Mouse (Mus musculus): Measurements from ENCODE around the gene Lmo2. TPM values are rescaled to one million over a fixed set of nuclear protein-coding genes. Genes with fewer than 3 reads are reported as not detected.
A peak's percentile ranks its signal among the peaks of the same experiment; 100 is the strongest.

Gene Lmo2
- total and polyA plus RNA-seq, 3 experiments, result 43.3 to 108 (median 63.6) TPM

DNA sequence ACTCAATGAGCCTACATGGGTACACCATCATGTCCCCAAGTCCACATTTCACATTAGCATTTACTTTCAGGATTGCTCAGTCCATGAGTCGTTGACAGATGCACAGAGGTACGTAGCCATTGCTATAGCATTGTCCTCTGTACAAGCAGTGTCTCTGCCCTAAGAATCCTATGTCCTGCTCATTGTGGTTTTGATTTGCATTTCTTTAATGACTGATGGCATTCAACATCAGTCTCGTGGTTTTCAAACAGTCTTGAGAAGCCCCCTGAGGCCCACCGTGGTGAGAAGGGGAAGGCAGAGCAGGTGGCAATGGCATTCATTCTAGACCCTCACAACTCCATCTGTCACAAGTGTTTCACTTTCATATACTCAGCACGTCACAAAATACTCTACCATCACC is 40.4 kb upstream of the Lmo2 start (continued):
- peak; percentile 97 for TF ChIP-seq EP300 (IDR thresholded peaks at IDR 0.05; ENCODE audit: low read length)
- TF ChIP-seq CHD2 (IDR thresholded peaks at IDR 0.05; ENCODE audit: low read length), result peak; percentile 86
- TF ChIP-seq KAT2A (IDR thresholded peaks at IDR 0.05; ENCODE audit: insufficient replicate concordance, low read length), result peak; percentile 69; the same call in 1 of the 2 replicates
- TF ChIP-seq BHLHE40 (IDR thresholded peaks at IDR 0.05; ENCODE audit: low read depth, low read length), result peak; percentile 96
- peak; percentile 98 for TF ChIP-seq RCOR1 (conservative IDR thresholded peaks at IDR 0.05; ENCODE audit: low read depth, low read length)
- no peak for TF ChIP-seq USF2 (conservative IDR thresholded peaks at IDR 0.05; ENCODE audit: low read depth, low read length)

- peak; percentile 59 for DNase-seq (ENCODE audit: extremely low read depth)
- dilution Hi-C loops (cut with MboI; ENCODE audit: extremely low pct_ligation_motif_present, extremely low pct_unique_long_range_greater_than_20kb, low sequenced_read_pairs), result no loop called here
- Histone ChIP-seq H3K9ac (ENCODE audit: insufficient read depth, low read depth) (no peak overlapping the region), H3K9me3 (replicated peaks; ENCODE audit: low read length) (no peaks in the 10 kb centered on the region), H3K4me1 (ENCODE audit: control insufficient read depth in 1 of 2, insufficient read depth in 2 of 2) (peaks cover 20 to 57% of the 10 kb centered on the region in 2 experiments), H3K4me2 (ENCODE audit: insufficient read depth, low read depth, poor library complexity, severe bottlenecking) (no peak overlapping the region), H3K27ac (ENCODE audit: insufficient read depth, low read depth) (peak overlapping the region; percentile 70), H3K36me3 (replicated peaks in 1 of 2; ENCODE audit: control insufficient read depth in 1 of 2, insufficient read depth in 1 of 2, low read length in 1 of 2) (no peaks in the 10 kb centered on the region), H3K27me3 (replicated peaks) (no peaks in the 10 kb centered on the region), H3K79me2 (replicated peaks; ENCODE audit: control insufficient read depth, extremely low read depth, insufficient read depth, poor library complexity, severe bottlenecking) (no peaks in the 10 kb centered on the region), H3K4me3 (replicated peaks in 1 of 3; ENCODE audit: low read depth in 2 of 3, low read length in 2 of 3, poor library complexity in 1 of 3) (no peak overlapping the region)
- in situ Hi-C loops (cut with MboI; ENCODE audit: low pct_ligation_motif_present, low pct_unique_long_range_greater_than_20kb, low sequenced_read_pairs), result no loop called here
- TF ChIP-seq ETS1 (conservative IDR thresholded peaks at IDR 0.05; ENCODE audit: low read depth, low read length) (peak; percentile 73), RCOR1 (conservative IDR thresholded peaks at IDR 0.05; ENCODE audit: low read depth, low read length) (no peak), POLR2AphosphoS2 (IDR thresholded peaks at IDR 0.05; ENCODE audit: low read depth, low read length) (no peak), IRF4 (IDR thresholded peaks at IDR 0.05; ENCODE audit: low read depth, low read length) (peak; percentile 66), CTCF (conservative IDR thresholded peaks at IDR 0.05 in 1 of 2, IDR thresholded peaks at IDR 0.05 in 1 of 2; ENCODE audit: low read depth in 2 of 2, low read length in 2 of 2) (no peak), MAX (IDR thresholded peaks at IDR 0.05; ENCODE audit: low read length) (no peak), CHD1 (IDR thresholded peaks at IDR 0.05; ENCODE audit: low read depth, low read length) (no peak; the same call in 1 of the 2 replicates), MEF2A (IDR thresholded peaks at IDR 0.05; ENCODE audit: borderline replicate concordance, low read depth, low read length) (peak; percentile 42; the same call in 1 of the 2 replicates), BHLHE40 (IDR thresholded peaks at IDR 0.05; ENCODE audit: low read depth, low read length) (peak; percentile 50; the same call in 1 of the 2 replicates), MAFK (IDR thresholded peaks at IDR 0.05; ENCODE audit: insufficient replicate concordance, low read length) (peak; percentile 36; the same call in 1 of the 2 replicates), RAD21 (IDR thresholded peaks at IDR 0.05; ENCODE audit: low read depth, low read length) (no peak), SMC3 (IDR thresholded peaks at IDR 0.05; ENCODE audit: low read depth, low read length) (peak; percentile 8; the same call in 1 of the 2 replicates), ZNF384 (IDR thresholded peaks at IDR 0.05; ENCODE audit: low read depth, low read length) (no peak), NELFE (IDR thresholded peaks at IDR 0.05; ENCODE audit: low read depth, low read length) (no peak), HCFC1 (IDR thresholded peaks at IDR 0.05; ENCODE audit: low read depth, low read length) (no peak), SIN3A (IDR thresholded peaks at IDR 0.05; ENCODE audit: low read length) (no peak; the same call in none of the 2 replicates), NRF1 (IDR thresholded peaks at IDR 0.05; ENCODE audit: low read depth, low read length) (no peak), USF1 (IDR thresholded peaks at IDR 0.05; ENCODE audit: low read depth, low read length) (no peak), JUND (conservative IDR thresholded peaks at IDR 0.05; ENCODE audit: low read depth, low read length) (peak; percentile 69; the same call in 1 of the 2 replicates), KAT2A (IDR thresholded peaks at IDR 0.05; ENCODE audit: insufficient replicate concordance, low read length) (no peak), MYC (IDR thresholded peaks at IDR 0.05; ENCODE audit: low read depth, low read length) (peak; percentile 28; the same call in 1 of the 2 replicates), JUN (IDR thresholded peaks at IDR 0.05; ENCODE audit: insufficient read depth, low read depth, low read length) (peak; percentile 44), UBTF (IDR thresholded peaks at IDR 0.05; ENCODE audit: low read depth, low read length) (no peak), EP300 (IDR thresholded peaks at IDR 0.05; ENCODE audit: low read length) (peak; percentile 73), PAX5 (IDR thresholded peaks at IDR 0.05; ENCODE audit: low read length) (no peak), CHD2 (IDR thresholded peaks at IDR 0.05; ENCODE audit: low read length) (peak; percentile 40; the same call in 1 of the 2 replicates), USF2 (conservative IDR thresholded peaks at IDR 0.05; ENCODE audit: low read depth, low read length) (no peak), MAZ (IDR thresholded peaks at IDR 0.05; ENCODE audit: low read depth, low read length) (0 out of 2 replicates have a peak, but pooled peaks have one; percentile 52), TCF12 (IDR thresholded peaks at IDR 0.05; ENCODE audit: low read depth, low read length) (peak; percentile 37; the same call in 1 of the 2 replicates), MXI1 (IDR thresholded peaks at IDR 0.05; ENCODE audit: low read depth, low read length) (peak; percentile 55; the same call in 1 of the 2 replicates)
These were observed 39.4 kb upstream of the Lmo2 start for GRCm38 (mm10) chr2:103918375-103918774.
